Mouse (Mus musculus) heart, embryonic 12.5 days (tissue): ENCODE data around the gene Lrrc75b. TPM values are rescaled to one million over a fixed set of nuclear protein-coding genes. Genes with fewer than 3 reads are reported as not detected.
"Not testable (repeated sequence)": the region's sequence is repeated elsewhere in the genome, so short reads cannot be mapped to it uniquely, and the experiment has no call there.

ENCODE experiments used
- ATAC-seq: fragments of 200-750 bp; cut with Nextera tagmentation; 2 replicates; pipeline ENCODE4 v1.8.0; 2017; ENCODE audit warnings: moderate TSS enrichment, moderate library complexity; ENCODE audit not compliant: insufficient number of reproducible peaks, low FRiP score
- H3K27ac ChIP-seq: fragments of 300-500 bp; sonication (generic); 2 replicates; pipeline ENCODE4 v1.5.1; 2016; ENCODE audit warnings: mild to moderate bottlenecking, moderate library complexity; ENCODE audit not compliant: poor library complexity, severe bottlenecking
- H3K27me3 ChIP-seq: fragments of 300-500 bp; sonication (generic); replicated peaks from 2 replicates; pipeline ENCODE4 v1.6.1; 2016; ENCODE audit warnings: mild to moderate bottlenecking, moderate library complexity
- H3K36me3 ChIP-seq: fragments of 300-500 bp; sonication (generic); 2 replicates; pipeline ENCODE4 v1.6.1; 2016; ENCODE audit warnings: mild to moderate bottlenecking, moderate library complexity
- H3K4me1 ChIP-seq: fragments of 300-500 bp; sonication (generic); replicated peaks from 2 replicates; pipeline ENCODE4 v1.6.1; 2016; ENCODE audit warnings: mild to moderate bottlenecking
- H3K4me2 ChIP-seq: fragments of 300-500 bp; sonication (generic); 2 replicates; pipeline ENCODE4 v1.6.1; 2016; ENCODE audit warnings: mild to moderate bottlenecking, moderate library complexity
- H3K4me3 ChIP-seq: fragments of 300-500 bp; sonication (generic); 2 replicates; pipeline ENCODE4 v1.5.1; 2016; ENCODE audit warnings: mild to moderate bottlenecking
- H3K9ac ChIP-seq: fragments of 300-500 bp; sonication (generic); 2 replicates; pipeline ENCODE4 v1.6.1; 2016; ENCODE audit warnings: mild to moderate bottlenecking, moderate library complexity
- H3K9me3 ChIP-seq: fragments of 300-500 bp; sonication (generic); replicated peaks from 2 replicates; pipeline ENCODE4 v1.6.1; 2016; ENCODE audit warnings: mild to moderate bottlenecking, moderate library complexity
- WGBS: fragments of 180-500 bp; shearing (Covaris S2); methylation state at CpG from one replicate; pipeline ENCODE4 v1.1.7; 2016; 5-methylcytosine and 5-hydroxymethylcytosine counted together
- polyA plus RNA-seq: library from polyadenylated mRNA; unstranded; fragments of >200 nt; fragmentation: Nextera tagmentation; extraction: Ambion mirVana; gene quantifications from 2 replicates; pipeline ENCODE4 v1.2.1, GENCODE M21; 2016

Gene Lrrc75b
- polyA plus RNA-seq, 1 experiment from 2014 or later: 1.6 TPM

GRCm38 (mm10) chr10:75515216-75516037, 44.7 kb downstream of the Lrrc75b start:
- Histone ChIP-seq H3K27me3 (no peaks in the 10 kb centered on the region), H3K4me1 (peaks cover 39% of the 10 kb centered on the region), H3K36me3 (peaks cover 34% of the 10 kb centered on the region), H3K4me3 (peak overlapping the region; percentile 87), H3K9ac (peak overlapping the region; percentile 94), H3K27ac (peak overlapping the region; percentile 98), H3K9me3 (no peaks in the 10 kb centered on the region), H3K4me2 (peak overlapping the region; percentile 89)
- 0 out of 2 replicates have a peak, but pooled peaks have one; percentile 3 for ATAC-seq
- WGBS: 65% methylated on average over 4 of the region's 4 CpGs

- peaks cover 36% of the 10 kb centered on the region for H3K36me3 ChIP-seq
- H3K4me1 ChIP-seq: peaks cover 38% of the 10 kb centered on the region
- 46% methylated on average over 7 of the region's 7 CpGs for WGBS
- H3K9ac ChIP-seq: no peak overlapping the region
- peak overlapping the region; percentile 18 for H3K4me2 ChIP-seq
- ATAC-seq: no peak
- no peaks in the 10 kb centered on the region for H3K9me3 ChIP-seq
- H3K4me3 ChIP-seq: 0 out of 2 replicates have a peak overlapping the region, but pooled peaks have one; percentile 10
- H3K27ac ChIP-seq: no peak overlapping the region
- H3K27me3 ChIP-seq: no peaks in the 10 kb centered on the region
Observed at GRCm38 (mm10) chr10:75514361-75514760, 45.8 kb downstream of the Lrrc75b start.

GRCm38 (mm10) chr10:75513306-75514067, 46.6 kb downstream of the Lrrc75b start:
- no peak overlapping the region for H3K27ac ChIP-seq
- H3K4me2 ChIP-seq: peak overlapping the region; percentile 18; the same call in 1 of the 2 replicates
- peaks cover 45% of the 10 kb centered on the region for H3K36me3 ChIP-seq
- peaks cover 30% of the 10 kb centered on the region for H3K4me1 ChIP-seq
- H3K9ac ChIP-seq: no peak overlapping the region
- H3K27me3 ChIP-seq: no peaks in the 10 kb centered on the region
- no peak for ATAC-seq
- WGBS: 85% methylated on average over 8 of the region's 8 CpGs
- no peak overlapping the region for H3K4me3 ChIP-seq
- no peaks in the 10 kb centered on the region for H3K9me3 ChIP-seq

- H3K36me3 ChIP-seq: peaks cover 51% of the 10 kb centered on the region
- no peaks in the 10 kb centered on the region for H3K9me3 ChIP-seq
- H3K27me3 ChIP-seq: no peaks in the 10 kb centered on the region
- ATAC-seq: no peak
- WGBS: 92% methylated on average over 7 of the region's 7 CpGs
- H3K9ac ChIP-seq: no peak overlapping the region
- H3K4me1 ChIP-seq: peaks cover 29% of the 10 kb centered on the region
- no peak overlapping the region for H3K4me2 ChIP-seq
- H3K27ac ChIP-seq: no peak overlapping the region
- H3K4me3 ChIP-seq: no peak overlapping the region
Observed at GRCm38 (mm10) chr10:75512796-75513195, 47.3 kb downstream of the Lrrc75b start.

GRCm38 (mm10) chr10:75511897-75512296, 48.2 kb downstream of the Lrrc75b start:
- WGBS: 92% methylated on average over 7 of the region's 7 CpGs
- no peak for ATAC-seq
- Histone ChIP-seq H3K4me2 (no peak overlapping the region), H3K27ac (no peak overlapping the region), H3K4me3 (no peak overlapping the region), H3K27me3 (no peaks in the 10 kb centered on the region), H3K9ac (no peak overlapping the region), H3K4me1 (peaks cover 29% of the 10 kb centered on the region), H3K9me3 (no peaks in the 10 kb centered on the region), H3K36me3 (peaks cover 60% of the 10 kb centered on the region)

GRCm38 (mm10) chr10:75511060-75511459, 49.1 kb downstream of the Lrrc75b start:
- Histone ChIP-seq H3K27ac (no peak overlapping the region), H3K9me3 (no peaks in the 10 kb centered on the region), H3K36me3 (peaks cover 67% of the 10 kb centered on the region), H3K9ac (no peak overlapping the region), H3K4me1 (peaks cover 23% of the 10 kb centered on the region), H3K4me3 (no peak overlapping the region), H3K4me2 (no peak overlapping the region), H3K27me3 (no peaks in the 10 kb centered on the region)
- WGBS: 84% methylated on average over 9 of the region's 9 CpGs
- ATAC-seq: no peak

GRCm38 (mm10) chr10:75510446-75510845, 49.7 kb downstream of the Lrrc75b start:
- Histone ChIP-seq H3K4me1 (peaks cover 17% of the 10 kb centered on the region), H3K27ac (no peak overlapping the region), H3K4me2 (no peak overlapping the region), H3K9ac (no peak overlapping the region), H3K9me3 (no peaks in the 10 kb centered on the region), H3K36me3 (peaks cover 67% of the 10 kb centered on the region), H3K4me3 (no peak overlapping the region), H3K27me3 (no peaks in the 10 kb centered on the region)
- no peak for ATAC-seq
- 92% methylated on average over 7 of the region's 7 CpGs for WGBS

- H3K4me1 ChIP-seq, H3K27me3 ChIP-seq, H3K4me2 ChIP-seq, H3K9me3 ChIP-seq, H3K9ac ChIP-seq, H3K27ac ChIP-seq, H3K4me3 ChIP-seq, ATAC-seq: not testable (repeated sequence)
- H3K36me3 ChIP-seq: peaks cover 56% of the 10 kb centered on the region
- WGBS: 94% methylated on average over 3 of the region's 3 CpGs
Observed at GRCm38 (mm10) chr10:75505928-75506327, 54.2 kb downstream of the Lrrc75b start.

GRCm38 (mm10) chr10:75505130-75505495, 55.0 kb downstream of the Lrrc75b start:
- Histone ChIP-seq H3K36me3 (peaks cover 47% of the 10 kb centered on the region), H3K9me3 (no peaks in the 10 kb centered on the region), H3K4me1 (peaks cover 7% of the 10 kb centered on the region; the same call in 1 of the 2 replicates), H3K4me2 (no peak overlapping the region), H3K4me3 (no peak overlapping the region), H3K27me3 (no peaks in the 10 kb centered on the region), H3K27ac (no peak overlapping the region), H3K9ac (no peak overlapping the region)
- ATAC-seq: no peak
- 68% methylated on average over 3 of the region's 3 CpGs for WGBS

GRCm38 (mm10) chr10:75504234-75505129, 55.6 kb downstream of the Lrrc75b start:
- Histone ChIP-seq H3K27me3 (no peaks in the 10 kb centered on the region), H3K36me3 (peaks cover 41% of the 10 kb centered on the region), H3K4me3 (no peak overlapping the region), H3K9me3 (no peaks in the 10 kb centered on the region), H3K4me2 (no peak overlapping the region), H3K9ac (no peak overlapping the region), H3K4me1 (peaks cover 12% of the 10 kb centered on the region), H3K27ac (no peak overlapping the region)
- WGBS: 79% methylated on average over 8 of the region's 8 CpGs
- ATAC-seq: no peak
